Mouse (Mus musculus) gastrocnemius, adult 8-10 months (tissue): Measurements from ENCODE around the gene Olfr378. TPM values are rescaled to one million over a fixed set of nuclear protein-coding genes. Genes with fewer than 3 reads are reported as not detected.

Experiments used
- DNase-seq, 2 experiments: peaks; one replicate each; pipeline ENCODE4 v3.0.0; 2022; ENCODE audit warnings: low spot score in 2 of 2
- total RNA-seq, 4 experiments: library from RNA; stranded (reverse); gene quantifications; 2 replicates each; pipeline ENCODE4 v1.2.4; 2022

Gene Olfr378
- not detected for total RNA-seq

DNA sequence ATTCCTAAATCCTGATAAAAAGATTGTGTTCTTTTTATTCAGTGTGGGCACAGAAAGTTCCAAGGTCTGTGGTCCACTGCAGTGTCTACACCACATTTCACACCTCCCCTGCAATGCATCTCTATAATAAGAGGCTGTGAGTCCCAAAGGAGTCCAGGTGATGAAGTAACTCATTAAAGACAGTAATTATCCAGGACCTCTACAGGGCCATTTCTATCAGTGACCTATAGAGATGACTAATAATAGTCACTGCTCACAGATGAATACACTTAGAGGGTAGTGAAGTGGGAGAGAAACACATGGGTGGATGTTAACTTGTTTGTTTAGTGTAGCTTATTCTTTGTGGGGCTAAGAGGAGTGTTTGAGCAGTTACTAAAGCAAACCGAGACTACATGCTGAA is at the start of gene Olfr378:
Gene Olfr378, minus strand, starts transcription at position 101 of the 400 bp plus-strand sequence.
- DNase-seq, result no peak

- DNase-seq, result no peak
Measured at GRCm38 (mm10) chr11:73457408-73457807, 29.1 kb upstream of the Olfr378 start, which contains the start of gene Olfr380. Olfr380 (minus strand) TSS chr11:73457508.

DNA sequence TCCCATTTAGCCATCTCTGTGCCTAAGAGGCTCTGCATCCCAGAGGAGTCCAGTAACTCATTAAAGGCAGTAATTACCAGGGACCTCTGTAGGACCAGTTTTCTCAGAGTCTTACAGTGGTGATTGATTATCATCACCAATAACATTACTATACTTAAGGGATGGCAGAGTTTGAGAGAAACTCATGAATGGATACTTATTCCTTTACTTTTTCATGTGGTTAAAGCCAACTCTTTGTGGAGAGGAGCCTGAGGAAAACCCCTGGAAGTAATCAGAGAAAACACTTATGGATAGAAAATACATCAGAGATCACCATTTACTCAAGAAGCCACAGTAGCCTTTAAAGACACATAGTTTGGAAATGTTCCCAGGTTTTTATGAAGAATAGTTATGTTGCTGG is 28.8 kb downstream of the Olfr378 start, which contains the start of gene Olfr1:
Gene Olfr1, minus strand, starts transcription at position 101 of the 400 bp plus-strand sequence.
- no peak for DNase-seq

DNA sequence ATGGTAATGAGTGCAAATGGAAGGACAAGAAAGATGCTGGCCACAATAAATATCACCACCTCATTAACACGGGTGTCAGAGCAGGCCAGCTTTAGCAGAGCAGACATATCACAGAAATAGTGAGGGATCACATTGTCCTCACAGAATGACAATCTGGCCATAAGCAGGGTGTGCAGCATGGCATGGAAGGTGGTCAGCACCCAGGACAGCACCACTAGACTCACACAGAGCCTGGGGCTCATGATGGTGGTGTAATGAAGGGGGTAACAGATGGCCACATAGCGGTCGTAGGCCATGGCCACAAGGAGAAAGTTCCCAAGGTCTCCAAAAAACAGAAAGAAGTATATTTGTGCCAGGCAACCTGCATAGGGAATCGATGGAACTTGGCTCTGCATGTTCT is 32.9 kb downstream of the Olfr378 start:
- DNase-seq, result no peak

Other genes with a start within 250 kb of the Olfr378 start
- gene Ctns, start 229.4 kb downstream of the Olfr378 start, total RNA-seq, result 1 to 10 TPM; 3.3 to 4.3 (median 4.1) TPM
- 1 to 10 TPM in 1 of 4 experiments, under 1 TPM in 3; 0.29 to 1.1 (median 0.71) TPM for gene Shpk, start 229.0 kb downstream of the Olfr378 start, total RNA-seq
- gene Trpv1, start 194.2 kb downstream of the Olfr378 start, total RNA-seq, result under 1 TPM; 0.08 to 0.12 (median 0.10) TPM
- gene Trpv3, start 161.1 kb downstream of the Olfr378 start, total RNA-seq, result not detected
- 1 to 10 TPM; 3.0 to 7.3 (median 4.5) TPM for gene Aspa, start 98.9 kb downstream of the Olfr378 start, total RNA-seq
- not detected for gene Gm49340, start 98.7 kb downstream of the Olfr378 start, total RNA-seq
- gene Spata22, start 98.7 kb downstream of the Olfr378 start, total RNA-seq, result not detected
- gene Olfr20, start 77.7 kb downstream of the Olfr378 start, total RNA-seq, result not detected
- gene Olfr376, start 57.2 kb downstream of the Olfr378 start, total RNA-seq, result not detected
- not detected for gene Olfr1, start 28.9 kb downstream of the Olfr378 start, total RNA-seq
- not detected for gene Olfr380, start 29.0 kb upstream of the Olfr378 start, total RNA-seq
- gene Olfr381, start 63.1 kb upstream of the Olfr378 start, total RNA-seq, result not detected
- gene Olfr382, start 88.7 kb upstream of the Olfr378 start, total RNA-seq, result not detected
- gene Olfr385, start 164.5 kb upstream of the Olfr378 start, total RNA-seq, result not detected
- not detected for gene Olfr384, start 170.1 kb upstream of the Olfr378 start, total RNA-seq